Mouse (Mus musculus) ovary, postnatal 14 days (tissue): ENCODE results near the gene Cdh23.
"Not testable (repeated sequence)": the region's sequence is repeated elsewhere in the genome, so short reads cannot be mapped to it uniquely, and the experiment has no call there.

ENCODE experiments used
- DNase-seq: peaks from one replicate; pipeline ENCODE4 v3.0.0; 2022; ENCODE audit warnings: low spot score

Gene Cdh23

DNA sequence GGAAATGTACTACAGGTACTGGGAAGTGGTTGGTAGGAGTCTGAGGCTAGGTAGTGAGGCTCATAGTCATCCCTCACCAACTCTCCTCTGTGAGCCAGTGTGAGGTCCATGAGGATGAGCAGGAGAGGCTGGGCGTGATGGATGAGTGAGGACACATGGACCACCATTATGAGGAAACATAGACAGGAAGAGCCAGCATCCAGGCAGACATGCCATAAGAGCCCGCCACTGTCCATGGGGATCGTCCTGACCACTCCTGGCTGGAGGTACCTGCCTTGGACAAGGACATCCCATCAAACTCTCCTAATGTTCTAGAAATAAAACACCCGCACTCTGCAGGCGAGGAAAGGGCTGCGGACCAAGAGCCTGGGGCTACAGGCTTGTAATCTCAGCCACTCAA, at the start of gene Cdh23:
Gene Cdh23, minus strand, starts transcription at position 101 of the 400 bp plus-strand sequence.
- no peak for DNase-seq

DNA sequence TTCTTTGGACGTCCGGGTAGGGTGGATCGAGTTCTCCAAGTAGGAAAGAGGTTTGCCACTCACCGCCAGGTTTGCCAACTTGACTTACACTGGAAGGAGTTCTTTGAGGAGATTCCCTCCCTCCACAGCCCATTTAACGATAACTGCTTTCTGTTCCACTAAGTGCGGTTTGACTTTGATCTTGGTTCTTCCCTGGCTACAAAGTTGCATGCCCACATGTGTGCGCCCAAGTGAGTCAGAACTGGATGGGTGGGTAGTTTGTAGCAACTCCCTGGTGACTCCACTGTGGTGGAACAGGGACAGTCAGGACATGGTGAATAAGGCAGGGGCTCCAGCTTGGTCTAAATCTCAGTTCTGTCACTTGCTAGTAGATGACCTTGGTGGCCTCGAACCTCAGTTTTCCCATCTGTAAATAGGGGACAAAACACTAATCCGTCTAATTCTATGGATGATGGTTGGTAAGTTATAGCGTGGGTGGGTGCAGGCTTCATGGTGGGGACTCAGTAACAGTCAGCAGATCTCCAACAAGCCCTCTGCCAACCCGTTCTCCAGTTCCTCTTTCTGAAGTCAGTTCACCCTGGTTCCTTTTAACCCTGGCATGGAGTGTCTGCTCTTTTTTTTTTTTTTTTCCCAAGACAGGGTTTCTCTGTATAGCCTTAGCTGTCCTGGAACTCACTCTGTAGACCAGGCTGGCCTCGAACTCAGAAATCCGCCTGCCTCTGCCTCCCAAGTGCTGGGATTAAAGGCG, 48.4 kb upstream of the Cdh23 start:
- DNase-seq, result no peak

DNA sequence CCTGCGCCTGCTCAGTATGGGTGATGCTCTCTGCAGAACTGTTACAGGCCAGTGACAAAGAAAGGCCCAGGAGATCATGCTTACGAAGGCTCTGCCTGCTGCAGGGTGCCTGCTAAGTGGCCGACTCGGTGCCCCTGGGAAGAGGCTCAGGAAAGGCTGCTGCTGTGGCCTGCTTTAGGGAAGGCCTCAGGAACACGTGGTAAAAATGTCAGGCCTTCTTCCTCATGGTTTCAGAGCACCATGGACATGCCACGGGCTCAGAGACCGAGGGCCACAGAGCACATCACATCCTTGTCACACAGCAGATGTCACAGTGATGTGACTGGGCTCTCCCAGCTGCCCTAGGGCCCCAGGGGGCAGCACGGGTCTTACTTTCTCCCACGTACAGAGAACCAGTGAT, 47.4 kb upstream of the Cdh23 start:
- DNase-seq, result no peak

DNA sequence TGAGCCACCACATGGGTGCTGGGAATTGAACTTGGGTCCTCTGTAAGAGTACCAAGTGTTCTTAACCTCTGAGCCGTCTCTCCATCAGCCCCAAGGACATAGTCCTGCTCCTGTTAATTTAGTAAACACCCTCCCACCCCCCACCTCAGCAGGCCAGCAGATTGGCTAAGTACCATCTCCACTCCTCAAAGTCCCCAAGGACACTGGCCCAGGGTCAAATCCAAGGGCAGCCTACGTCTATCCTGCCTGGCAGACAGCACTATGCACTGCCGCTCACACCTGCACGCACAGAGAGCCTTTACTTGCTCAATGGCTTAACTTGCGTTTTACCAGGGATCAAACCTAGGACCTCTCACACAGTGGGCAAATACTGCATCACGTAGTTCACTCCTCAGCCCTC, 46.7 kb upstream of the Cdh23 start:
- DNase-seq, result no peak

DNA sequence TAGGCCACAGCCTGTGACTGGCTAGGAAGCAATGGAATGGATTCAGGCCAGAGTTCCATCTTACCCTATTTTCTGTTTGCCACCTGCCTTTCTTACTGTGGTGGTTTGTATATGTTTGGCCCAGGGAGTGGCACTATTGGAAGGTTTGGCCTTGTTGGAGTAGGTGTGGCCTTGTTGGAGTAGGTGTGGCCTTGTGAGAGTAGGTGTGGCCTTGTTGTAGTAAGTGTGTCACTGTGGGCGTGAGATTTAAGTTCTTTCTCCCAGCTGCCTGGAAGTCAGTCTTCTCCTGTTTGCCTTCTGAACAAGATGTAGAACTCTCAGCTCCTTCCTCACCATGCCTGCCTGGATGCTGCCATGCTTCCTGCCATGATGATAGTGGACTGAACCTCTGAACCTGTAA, 46.0 kb upstream of the Cdh23 start:
- DNase-seq, result not testable (repeated sequence)

DNA sequence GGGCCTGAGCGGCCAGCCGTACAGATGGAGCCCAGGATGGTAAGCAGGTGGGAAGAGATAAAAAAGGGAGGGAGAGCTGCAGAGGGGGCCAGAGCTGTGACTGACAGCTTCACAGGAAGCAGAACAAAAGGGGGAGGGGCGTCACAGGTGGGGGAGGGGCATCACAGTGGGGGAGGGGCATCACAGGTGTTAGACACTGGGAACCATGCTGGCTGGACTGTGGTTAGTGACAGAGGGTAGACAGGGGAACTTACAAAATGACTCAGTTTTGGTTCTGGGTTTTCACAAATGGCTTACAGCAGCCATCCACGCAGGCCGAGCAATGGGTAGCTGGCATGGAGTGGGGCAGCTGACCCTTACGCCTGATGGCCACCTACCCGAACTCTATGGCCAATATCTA, 45.1 kb upstream of the Cdh23 start:
- DNase-seq, result no peak

DNA sequence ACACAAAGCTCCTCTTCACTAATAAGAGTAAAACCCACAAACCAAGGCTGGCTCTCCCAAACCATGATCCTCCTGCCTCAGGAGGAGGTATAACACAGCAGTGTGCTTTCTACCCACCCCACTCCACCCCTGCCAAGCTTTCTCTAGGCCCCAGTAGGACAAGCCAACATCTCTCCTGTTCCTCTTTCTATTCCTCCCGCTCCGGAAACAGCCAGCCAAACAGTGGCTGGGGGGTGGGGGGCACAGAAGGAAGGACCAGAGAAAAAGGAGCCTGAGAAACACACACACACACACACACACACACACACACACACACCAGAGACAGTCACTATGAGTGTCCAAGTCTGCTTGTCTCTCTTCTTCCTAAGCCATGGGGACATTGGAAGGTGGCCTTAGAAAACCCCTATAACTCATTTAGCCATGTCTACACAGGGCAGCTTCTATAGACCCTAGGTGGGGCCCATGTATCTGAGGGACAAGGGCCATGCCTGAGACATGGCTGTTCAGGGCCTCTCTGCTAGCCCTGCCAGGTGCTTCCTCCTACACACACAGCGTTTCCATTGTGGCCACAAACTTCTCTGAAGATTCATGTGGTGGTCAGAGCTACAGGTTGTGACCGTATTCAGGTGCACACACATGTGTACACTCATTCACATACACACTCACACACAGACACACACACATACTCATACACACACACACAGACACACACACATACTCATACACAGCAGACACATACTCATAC, 43.5 kb upstream of the Cdh23 start:
- DNase-seq, result no peak

DNA sequence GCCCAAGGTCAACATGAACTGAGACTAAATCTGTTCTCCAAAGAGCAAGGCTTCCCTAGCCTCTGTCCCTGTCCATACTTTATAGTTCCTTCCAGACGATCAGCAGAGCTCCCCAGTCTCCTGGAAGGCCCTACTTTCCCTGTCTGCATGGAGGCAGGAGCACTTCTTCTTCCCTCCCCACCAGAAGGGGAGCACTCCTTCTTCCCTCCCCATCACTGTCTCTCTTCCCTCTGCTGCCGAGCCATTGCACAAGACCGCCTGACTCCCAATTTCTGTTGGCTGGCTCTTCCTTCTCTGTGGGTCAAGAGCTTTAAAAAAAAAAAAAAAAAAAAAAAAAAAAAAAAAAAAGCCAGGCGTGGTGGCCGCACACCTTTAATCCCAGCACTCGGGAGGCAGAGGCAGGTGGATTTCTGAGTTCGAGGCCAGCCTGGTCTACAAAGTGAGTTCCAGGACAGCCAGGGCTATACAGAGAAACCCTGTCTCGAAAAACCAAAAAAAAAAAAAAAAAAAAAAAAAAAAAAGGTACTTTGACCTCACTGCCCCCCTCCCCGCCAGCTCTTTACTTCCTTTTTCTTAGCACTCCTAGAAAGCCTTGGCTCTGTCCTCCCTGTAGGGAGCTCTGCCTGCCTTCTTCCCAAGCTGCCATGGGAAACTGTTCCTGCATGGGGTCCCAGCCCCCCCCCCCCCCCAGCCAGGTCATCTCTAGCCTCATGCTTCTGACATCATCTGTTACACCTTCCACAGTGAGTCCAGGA, 41.8 kb upstream of the Cdh23 start:
- no peak for DNase-seq

DNA sequence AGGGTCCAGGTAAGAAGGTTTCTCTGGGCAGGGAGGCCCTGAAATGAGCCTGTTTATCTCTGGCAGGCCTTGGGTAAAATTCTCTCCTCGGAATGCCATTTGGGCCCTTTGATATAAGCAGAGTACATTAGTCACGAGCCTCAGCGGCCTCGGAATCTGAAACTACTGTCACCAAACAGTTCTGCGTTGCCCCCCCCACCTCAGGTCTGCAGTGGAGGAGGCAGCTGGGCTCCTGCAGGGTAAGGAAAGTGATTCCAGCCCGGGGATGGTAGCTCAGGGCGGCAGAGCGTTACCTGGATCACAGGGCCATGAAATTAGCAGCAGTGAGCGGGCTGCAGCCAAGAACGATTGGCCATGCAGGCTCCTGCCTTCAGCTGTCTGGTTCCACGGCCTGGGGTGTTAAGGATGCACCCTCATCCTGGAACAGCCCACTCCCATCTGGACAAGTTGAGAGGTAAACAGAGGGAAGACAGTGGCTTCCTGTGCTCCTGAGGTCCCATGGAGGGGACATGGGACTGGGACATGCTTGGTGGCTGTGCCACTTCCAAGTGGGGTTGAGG, 41.0 kb upstream of the Cdh23 start:
- no peak for DNase-seq

DNA sequence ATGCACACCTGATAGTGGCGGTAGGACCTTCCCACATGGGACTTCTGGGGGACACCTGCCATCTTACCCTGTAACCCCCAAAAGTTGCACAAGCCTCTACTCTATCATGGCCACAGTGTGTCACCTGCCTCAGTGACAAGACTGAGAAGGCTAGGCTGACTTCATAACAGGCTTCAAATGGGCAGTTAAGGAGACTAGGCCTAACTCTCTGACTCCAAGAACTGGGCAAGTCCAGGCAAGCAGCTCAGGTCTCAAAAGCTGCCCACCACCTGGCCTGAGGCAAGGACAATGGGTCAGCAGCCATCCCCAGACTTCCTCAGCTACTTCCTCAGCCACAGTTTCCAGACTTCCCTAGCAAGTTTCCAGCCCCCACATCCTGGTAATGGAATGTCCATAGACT, 39.4 kb upstream of the Cdh23 start:
- no peak for DNase-seq

DNA sequence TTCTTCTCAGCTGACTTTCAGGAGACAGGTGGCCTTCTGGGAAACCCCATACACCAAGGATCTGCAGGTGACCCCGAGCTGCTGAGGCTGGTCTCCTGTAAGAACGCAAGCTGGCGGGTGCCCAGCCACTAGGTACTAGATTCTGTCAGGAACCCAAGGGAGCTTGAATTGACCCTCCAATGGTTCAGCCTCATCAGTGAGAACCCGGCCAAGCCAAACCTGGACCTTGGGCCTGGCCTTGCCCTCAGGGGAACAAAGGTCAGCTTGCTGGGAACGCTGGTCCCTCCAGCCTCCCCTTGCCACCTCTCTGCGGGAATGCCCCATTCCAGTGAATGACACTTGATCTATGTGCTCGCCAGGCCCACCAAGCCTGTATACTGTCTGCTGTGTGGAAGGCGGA, 37.2 kb upstream of the Cdh23 start:
- DNase-seq, result no peak

DNA sequence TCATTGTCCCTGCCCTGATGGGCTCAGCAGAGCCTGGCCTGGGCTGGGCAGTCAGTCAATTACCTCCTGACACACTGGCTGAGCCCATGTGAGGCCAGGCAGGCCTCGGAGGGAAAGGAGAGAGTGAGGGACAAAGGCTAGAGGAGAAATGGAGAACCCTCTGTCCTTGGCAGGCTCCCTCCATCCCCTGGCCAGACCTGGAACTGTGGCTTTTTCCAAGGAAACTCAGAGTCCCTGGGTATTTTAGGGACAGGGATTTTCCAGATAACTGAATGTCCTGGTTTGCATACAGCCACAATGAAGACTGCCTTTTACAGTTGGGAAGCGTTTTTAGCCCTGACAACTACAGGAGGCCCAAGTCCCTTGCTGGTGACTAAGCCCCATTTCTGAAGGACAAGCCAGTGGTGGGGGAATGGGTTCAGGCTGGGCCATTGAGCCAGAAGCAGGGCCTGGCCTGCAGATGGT, 36.1 kb upstream of the Cdh23 start:
- DNase-seq, result no peak

DNA sequence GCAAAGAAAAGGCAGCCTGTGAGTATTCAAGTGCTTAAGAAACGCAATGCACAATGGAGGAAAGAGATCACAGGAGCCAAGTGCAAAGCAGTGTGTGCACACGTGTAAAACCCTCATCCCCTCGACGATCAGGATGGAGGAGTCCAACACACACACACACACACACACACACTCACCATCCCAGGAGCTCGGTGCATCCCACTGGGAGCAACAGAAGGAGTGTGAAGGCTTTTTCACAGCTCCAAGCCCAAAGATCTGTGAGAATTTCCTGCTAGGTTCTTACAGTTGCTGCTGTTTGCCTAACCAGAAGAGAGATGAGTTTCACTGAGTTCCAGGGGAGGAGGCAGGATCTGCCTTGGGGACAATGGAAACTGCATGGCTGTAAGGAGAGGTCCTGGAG, 35.5 kb upstream of the Cdh23 start:
- no peak for DNase-seq

DNA sequence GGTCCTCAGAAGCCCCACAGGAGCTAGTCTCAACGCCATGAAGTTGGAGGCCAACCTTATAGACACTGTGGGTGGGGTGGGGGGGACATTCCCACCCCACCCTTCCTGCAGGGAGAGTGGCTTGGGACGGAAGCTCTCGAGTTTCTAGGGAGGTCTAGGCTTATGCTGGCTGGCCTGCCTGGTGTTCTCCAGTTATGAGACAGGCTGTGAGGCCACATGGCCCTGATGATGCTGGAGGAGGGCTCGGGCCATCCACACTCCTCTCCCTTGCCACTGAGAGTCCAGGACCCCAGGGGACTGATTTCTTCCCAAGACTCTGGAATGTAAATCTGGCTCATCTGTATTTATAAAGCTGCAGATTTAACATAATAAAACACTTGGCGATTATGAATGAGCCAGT, 31.0 kb upstream of the Cdh23 start:
- DNase-seq, result no peak

DNA sequence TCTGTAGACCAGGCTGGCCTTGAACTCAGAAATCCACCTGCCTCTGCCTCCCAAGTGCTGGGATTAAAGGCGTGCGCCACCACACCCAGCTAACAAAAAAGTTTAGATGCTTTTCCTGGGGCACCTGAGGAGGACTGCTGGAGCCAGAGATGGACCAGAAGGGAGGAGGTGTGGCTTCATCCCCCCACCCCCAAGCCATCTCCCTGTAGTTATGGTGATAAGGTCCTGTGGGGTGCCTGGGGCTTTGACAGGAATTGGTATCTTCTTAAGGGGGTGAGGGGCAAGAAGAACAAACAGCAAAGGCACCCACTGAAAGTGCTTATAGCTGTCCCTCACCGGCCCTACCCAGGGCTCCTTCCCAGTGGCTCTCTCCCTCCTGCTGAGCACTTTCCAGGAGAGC, 30.6 kb upstream of the Cdh23 start:
- no peak for DNase-seq

DNA sequence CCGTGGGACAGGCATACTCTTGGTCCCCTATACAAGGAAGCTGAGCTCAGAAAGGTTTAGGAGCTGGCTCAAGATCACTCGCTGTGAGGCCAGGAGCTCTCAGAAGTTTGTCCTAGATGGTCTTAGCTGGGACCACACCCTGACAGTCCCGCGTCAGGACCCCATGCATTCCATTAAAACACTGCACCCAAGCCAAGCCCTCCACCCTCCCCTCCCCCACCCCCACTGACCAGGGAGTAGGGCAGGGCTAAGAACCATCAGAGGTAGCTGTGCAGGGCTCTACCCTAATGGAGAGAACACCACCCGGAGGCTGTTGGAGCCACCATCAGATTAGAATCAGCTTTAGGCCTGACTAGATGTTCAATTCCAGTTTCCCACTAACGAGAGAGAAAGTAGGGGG, 28.2 kb upstream of the Cdh23 start:
- DNase-seq, result no peak

DNA sequence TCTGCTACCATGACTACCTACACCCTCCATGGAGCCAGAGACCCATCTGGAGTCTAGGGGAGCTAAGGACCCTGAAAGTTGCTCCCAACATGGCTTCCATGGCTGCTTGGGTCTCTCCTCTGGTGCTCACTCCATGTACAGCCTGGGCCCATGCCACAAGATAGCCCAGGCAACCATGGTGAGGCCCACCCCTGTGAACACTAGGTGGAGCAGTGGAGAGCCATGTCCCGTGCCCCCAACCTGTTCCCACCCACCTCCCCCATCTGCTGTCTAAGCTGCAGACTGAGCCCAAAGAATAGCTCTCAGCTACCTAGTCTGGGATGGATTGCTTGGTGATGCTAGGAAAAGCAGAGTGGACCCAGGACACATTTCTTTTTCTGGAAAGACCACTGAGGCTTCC, 27.1 kb upstream of the Cdh23 start:
- DNase-seq, result no peak

DNA sequence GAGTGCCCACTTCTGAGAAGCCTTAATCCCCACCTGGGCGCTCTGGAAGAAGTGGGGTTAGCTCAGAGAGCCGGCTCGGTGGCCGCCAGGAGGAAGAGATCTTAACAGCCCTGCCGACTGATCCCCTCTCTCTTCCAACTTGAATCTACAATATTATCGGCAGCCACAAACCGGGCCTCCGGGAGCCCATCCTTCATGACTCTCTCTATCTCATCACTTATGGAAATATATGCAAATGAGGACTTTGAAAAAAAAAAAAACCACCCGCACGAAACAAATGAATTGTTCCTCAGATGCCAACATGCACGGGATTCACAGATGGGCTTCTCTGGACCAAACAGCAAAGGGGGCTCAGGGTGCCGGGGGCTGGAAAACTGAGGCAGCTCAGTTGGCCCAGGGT, 25.4 kb upstream of the Cdh23 start:
- DNase-seq, result no peak

DNA sequence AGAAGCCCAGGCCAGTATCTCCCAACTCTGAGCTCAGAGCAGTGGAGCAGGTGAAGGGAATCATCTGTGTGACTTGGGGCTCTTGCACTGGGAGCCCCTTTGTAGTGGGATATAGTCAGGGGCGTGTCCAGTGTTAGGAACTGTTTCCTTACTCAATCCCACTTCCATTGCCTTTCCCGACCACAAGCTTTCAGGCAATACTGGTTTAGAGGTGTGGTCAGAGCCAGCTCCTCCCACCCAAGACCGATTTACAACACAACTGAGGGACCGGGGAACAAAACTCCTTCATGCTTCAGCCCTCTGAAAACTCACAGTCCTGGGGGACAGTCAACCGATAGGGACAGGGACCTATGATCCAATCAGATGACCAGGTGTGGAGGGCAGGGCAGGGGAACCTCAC, 24.2 kb upstream of the Cdh23 start:
- no peak for DNase-seq

DNA sequence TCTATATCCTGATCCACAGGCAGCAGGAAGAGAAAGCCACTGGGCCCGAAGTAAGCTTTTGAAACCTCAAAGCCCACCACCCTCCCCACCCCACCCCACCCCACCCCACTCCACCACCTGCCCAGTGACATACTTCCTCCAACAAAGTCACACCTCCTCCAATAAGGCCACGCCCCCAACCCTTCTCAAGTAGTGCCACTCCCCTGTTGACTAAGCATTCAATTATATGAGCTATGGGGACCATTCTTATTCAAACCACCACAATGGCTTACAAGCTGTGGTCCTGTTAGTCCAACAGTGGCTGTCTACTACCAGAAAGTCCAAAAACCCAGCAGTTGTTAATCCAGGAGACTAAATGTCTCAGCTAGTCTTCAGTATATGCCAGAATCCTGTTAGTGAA, 22.2 kb upstream of the Cdh23 start:
- DNase-seq, result no peak

DNA sequence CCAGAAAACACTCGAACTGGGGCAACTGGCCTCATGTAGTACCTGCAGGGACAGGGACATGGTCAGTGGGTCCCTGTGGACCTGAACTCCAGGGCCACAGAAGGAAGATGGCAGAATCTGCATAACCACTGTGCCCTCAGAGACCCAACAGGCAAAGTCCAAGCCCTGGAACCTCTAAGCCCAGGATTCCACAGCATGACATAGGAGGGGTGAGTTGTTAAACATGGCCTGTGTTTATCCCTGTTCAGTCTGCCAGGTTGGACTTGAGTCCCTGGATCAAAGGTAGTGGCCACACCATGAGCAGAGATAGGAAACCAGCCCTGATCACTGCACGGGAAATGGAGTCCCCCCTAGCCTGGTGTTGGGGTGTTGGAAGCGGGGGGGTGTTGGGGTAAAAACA, 20.2 kb upstream of the Cdh23 start:
- DNase-seq, result no peak

DNA sequence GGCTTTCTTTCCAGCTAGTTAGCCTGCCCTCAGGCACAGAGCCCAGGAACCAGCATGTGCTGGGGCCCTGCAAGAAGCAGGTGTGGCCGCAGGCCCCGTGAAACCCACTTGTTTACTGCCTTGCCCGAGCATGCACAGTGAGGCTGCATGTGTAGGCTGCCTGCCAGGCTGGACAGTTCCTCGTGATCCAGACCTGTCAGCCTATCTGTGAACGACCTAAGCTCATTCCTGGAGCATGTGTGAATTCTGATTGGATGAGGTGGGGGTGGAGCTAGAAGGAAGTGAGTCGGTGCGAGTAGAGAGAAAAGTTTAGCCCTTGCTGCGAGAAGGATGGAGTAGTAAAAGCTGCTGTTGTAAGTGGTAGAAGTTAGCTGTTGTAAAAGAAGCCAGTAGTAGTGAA, 16.0 kb upstream of the Cdh23 start:
- DNase-seq, result not testable (repeated sequence)

DNA sequence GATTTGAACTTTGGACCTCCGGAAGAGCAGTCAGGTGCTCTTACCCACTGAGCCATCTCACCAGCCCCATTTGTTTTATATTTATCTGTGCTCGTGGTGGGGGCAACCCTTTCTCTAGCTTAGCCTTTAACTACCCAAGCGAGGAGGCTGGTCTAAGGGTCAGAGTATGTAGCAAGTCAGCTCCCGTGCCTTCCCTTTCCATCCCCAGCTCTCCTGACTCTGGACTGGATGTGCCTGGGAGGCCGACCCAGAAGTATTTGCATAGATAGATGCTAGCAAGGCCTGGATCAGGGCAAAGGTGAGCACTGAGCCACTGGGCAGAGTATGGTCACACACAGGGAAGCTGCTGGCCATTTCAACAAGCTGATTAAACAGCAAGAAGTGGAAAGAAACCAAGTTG, 12.5 kb upstream of the Cdh23 start:
- no peak for DNase-seq
